Mouse (Mus musculus) liver, embryonic 11.5 days (tissue): Measurements from ENCODE around the gene Ppard. TPM values are rescaled to one million over a fixed set of nuclear protein-coding genes. Genes with fewer than 3 reads are reported as not detected.

Source experiments
- ATAC-seq: fragments of 200-750 bp; cut with Nextera tagmentation; replicated peaks from 2 replicates; pipeline ENCODE4 v1.8.0; 2017; ENCODE audit warnings: moderate number of reproducible peaks, mild to moderate bottlenecking, moderate TSS enrichment, moderate library complexity; ENCODE audit not compliant: low FRiP score
- DNase-seq: peaks from one replicate; pipeline ENCODE4 v3.0.0-alpha.2; 2017; ENCODE audit warnings: low spot score
- H3K27ac ChIP-seq: fragments of 300-500 bp; sonication (generic); 2 replicates; pipeline ENCODE4 v1.5.1; 2014; ENCODE audit warnings: mild to moderate bottlenecking, low read depth, low read length, control low read depth
- H3K27me3 ChIP-seq: fragments of 300-500 bp; sonication (generic); replicated peaks from 2 replicates; pipeline ENCODE4 v1.6.1; 2014; ENCODE audit warnings: low read length, mixed read lengths; ENCODE audit not compliant: control insufficient read depth, insufficient read depth
- H3K36me3 ChIP-seq: fragments of 300-500 bp; sonication (generic); 2 replicates; pipeline ENCODE4 v1.6.1; 2014; ENCODE audit warnings: mild to moderate bottlenecking, low read length, moderate library complexity, mixed read lengths; ENCODE audit not compliant: control insufficient read depth, insufficient read depth
- H3K4me1 ChIP-seq: fragments of 300-500 bp; sonication (generic); replicated peaks from 2 replicates; pipeline ENCODE4 v1.6.1; 2014; ENCODE audit warnings: low read length, mixed read lengths; ENCODE audit not compliant: control insufficient read depth, insufficient read depth
- H3K4me2 ChIP-seq: fragments of 300-500 bp; sonication (generic); 2 replicates; pipeline ENCODE4 v1.6.1; 2014; ENCODE audit warnings: mild to moderate bottlenecking, control low read depth, moderate library complexity
- H3K4me3 ChIP-seq: fragments of 300-500 bp; sonication (generic); 2 replicates; pipeline ENCODE4 v1.5.1; 2014; ENCODE audit warnings: low read depth, low read length, control low read depth
- H3K9ac ChIP-seq: fragments of 300-500 bp; sonication (generic); 2 replicates; pipeline ENCODE4 v1.6.1; 2014; ENCODE audit warnings: low read depth, low read length, control low read depth
- H3K9me3 ChIP-seq: fragments of 300-500 bp; sonication (generic); 2 replicates; pipeline ENCODE4 v1.6.1; 2016; ENCODE audit warnings: low read length, inconsistent platforms, mixed read lengths; ENCODE audit not compliant: control insufficient read depth
- WGBS: fragments of 180-500 bp; shearing (Covaris S2); extraction: QIAGEN DNeasy Blood & Tissue Kit; methylation state at CpG from one replicate; pipeline ENCODE4 v1.1.7; 2014; 5-methylcytosine and 5-hydroxymethylcytosine counted together
- polyA plus RNA-seq: library from polyadenylated mRNA; unstranded; fragments of >200 nt; fragmentation: Nextera tagmentation; extraction: Ambion mirVana; gene quantifications from 2 replicates; pipeline ENCODE4 v1.2.1, GENCODE M21; 2014

Gene Ppard
- polyA plus RNA-seq, 1 experiment from 2014 or later, result 2.3 TPM

DNA sequence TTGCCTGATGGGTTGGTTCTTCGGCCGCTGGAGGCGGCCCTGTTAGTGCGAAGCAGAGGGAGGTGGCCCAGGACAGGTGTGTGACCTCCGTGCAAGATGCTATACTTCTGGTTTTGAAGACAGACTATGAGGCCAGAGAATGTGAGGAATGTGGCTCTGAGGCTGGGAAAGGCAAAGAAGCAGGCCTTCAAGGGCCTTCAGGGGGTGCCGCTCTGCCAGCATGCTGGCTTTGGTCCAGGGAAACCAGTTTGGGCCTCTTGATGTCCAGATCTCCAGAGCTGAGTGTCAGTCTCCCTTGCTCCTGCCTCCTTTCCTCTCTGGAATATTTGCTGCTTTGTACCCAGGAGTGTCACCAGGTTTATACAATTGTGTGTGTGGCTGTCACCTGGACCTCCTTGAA, 9.8 kb downstream of the Ppard start:
- 84% methylated on average over 6 of the region's 6 CpGs for whole genome bisulfite sequencing
- no peak for ATAC-seq

DNA sequence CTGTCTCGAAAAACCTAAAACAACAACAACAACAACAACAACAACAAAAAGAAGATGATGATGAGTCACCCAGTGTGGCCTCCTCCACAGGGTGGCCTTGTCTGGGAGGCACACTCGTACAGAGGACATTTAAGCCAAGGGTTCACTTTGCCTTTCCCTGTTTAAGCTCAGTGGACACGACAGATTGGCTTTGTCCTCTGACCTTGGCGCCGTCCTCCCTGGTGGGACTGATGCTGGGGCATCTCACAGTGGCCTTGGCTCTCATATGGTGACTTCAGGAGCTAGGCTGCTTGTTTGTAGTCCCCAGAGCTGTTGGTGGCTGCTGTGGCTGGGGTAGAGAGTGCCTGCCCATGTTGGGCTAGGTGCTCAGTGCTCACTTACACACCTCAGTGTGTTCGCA, 11.7 kb downstream of the Ppard start:
- Histone ChIP-seq H3K4me3 (no peak overlapping the region), H3K27me3 (no peaks in the 10 kb centered on the region), H3K36me3 (peaks cover 6% of the 10 kb centered on the region), H3K9ac (no peak overlapping the region), H3K9me3 (no peaks in the 10 kb centered on the region), H3K4me2 (no peak overlapping the region), H3K4me1 (peaks cover 34% of the 10 kb centered on the region), H3K27ac (no peak overlapping the region)
- DNase-seq, result no peak
- ATAC-seq, result no peak
- WGBS, result 83% methylated on average over 6 of the region's 6 CpGs

More for the DNA sequence above, 9.8 kb downstream of the Ppard start:
- Histone ChIP-seq H3K27me3 (no peaks in the 10 kb centered on the region), H3K36me3 (peaks cover 10% of the 10 kb centered on the region), H3K27ac (no peak overlapping the region), H3K4me2 (no peak overlapping the region), H3K9ac (no peak overlapping the region), H3K9me3 (no peaks in the 10 kb centered on the region), H3K4me3 (no peak overlapping the region), H3K4me1 (peaks cover 38% of the 10 kb centered on the region)
- no peak for DNase-seq

DNA sequence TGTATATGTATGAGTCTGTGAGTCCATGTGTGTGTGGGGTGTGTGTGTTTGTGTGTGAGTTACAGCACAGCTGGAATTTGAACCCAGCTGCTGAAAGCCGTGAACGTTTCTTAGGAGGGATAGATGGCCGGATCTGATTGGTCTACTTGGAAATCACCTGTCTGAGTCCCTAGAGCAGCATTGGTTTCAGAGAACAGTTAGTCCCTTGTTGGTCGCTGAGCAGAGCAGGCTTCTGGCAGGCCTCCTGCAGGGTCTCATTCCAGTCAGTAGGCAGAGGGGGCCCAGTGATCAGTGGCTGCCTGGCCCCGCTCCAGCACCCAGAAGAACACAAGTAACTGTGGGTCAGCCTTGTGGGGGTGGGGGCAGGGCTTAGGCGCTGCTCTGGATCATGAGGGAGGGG, 12.2 kb downstream of the Ppard start:
- H3K27ac ChIP-seq, result no peak overlapping the region
- no peak for ATAC-seq
- no peak overlapping the region for H3K4me3 ChIP-seq
- H3K9ac ChIP-seq, result no peak overlapping the region
- WGBS, result 68% methylated on average over 6 of the region's 6 CpGs
- DNase-seq, result no peak
- H3K9me3 ChIP-seq, result no peaks in the 10 kb centered on the region
- no peaks in the 10 kb centered on the region for H3K27me3 ChIP-seq
- H3K4me1 ChIP-seq, result peaks cover 34% of the 10 kb centered on the region
- no peak overlapping the region for H3K4me2 ChIP-seq
- peaks cover 3% of the 10 kb centered on the region for H3K36me3 ChIP-seq

DNA sequence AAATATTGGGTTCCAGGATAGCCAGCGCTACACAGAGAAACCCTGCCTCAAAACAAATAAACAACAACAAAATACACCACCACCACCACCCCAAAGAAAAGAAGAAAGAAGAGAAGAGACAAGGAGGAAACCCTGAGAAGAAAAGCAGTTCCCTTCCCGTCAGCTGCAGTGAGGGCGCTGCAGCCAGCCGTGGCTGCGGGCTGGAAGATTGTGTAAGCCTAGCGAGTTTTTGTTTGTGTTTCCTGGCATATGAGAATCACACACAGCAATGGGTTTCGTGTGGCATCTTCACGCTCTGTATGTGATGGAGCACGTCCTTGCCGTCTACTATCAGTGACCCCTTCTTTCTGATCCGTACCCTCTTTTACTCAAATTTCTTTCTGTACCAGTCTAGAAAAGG, 14.1 kb downstream of the Ppard start:
- Histone ChIP-seq H3K9me3 (no peaks in the 10 kb centered on the region), H3K4me3 (no peak overlapping the region), H3K27ac (no peak overlapping the region), H3K4me1 (peaks cover 31% of the 10 kb centered on the region), H3K36me3 (no peaks in the 10 kb centered on the region), H3K4me2 (no peak overlapping the region), H3K9ac (no peak overlapping the region), H3K27me3 (no peaks in the 10 kb centered on the region)
- DNase-seq (no peak), ATAC-seq (no peak)
- WGBS, result 64% methylated on average over 11 of the region's 11 CpGs

DNA sequence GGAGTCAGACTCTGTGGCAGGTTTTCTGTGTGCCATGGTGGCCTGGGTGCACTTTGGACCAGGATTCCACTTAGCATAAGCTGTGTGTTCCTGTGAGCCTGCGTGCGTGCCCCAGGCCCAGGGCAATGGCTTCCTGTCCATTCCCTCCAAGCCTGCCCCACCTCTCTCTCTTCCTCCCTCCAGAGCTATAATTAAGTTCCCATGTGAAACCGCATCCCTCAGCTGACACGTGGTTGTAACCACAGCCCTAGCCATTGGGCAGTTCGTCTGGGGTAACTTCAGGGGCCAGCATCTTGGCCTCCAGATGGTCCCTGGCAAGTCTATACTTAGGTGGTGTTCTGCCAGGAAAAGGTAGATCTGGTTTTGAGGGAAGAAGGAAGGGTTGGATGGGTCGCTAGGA, 15.1 kb downstream of the Ppard start:
- Histone ChIP-seq H3K27ac (no peak overlapping the region), H3K9me3 (no peaks in the 10 kb centered on the region), H3K4me2 (0 out of 2 replicates have a peak overlapping the region, but pooled peaks have one; percentile 6), H3K27me3 (no peaks in the 10 kb centered on the region), H3K4me3 (no peak overlapping the region), H3K9ac (no peak overlapping the region), H3K36me3 (no peaks in the 10 kb centered on the region), H3K4me1 (peaks cover 39% of the 10 kb centered on the region)
- ATAC-seq (peak; percentile 25), DNase-seq (no peak)
- WGBS, result 47% methylated on average over 6 of the region's 6 CpGs

DNA sequence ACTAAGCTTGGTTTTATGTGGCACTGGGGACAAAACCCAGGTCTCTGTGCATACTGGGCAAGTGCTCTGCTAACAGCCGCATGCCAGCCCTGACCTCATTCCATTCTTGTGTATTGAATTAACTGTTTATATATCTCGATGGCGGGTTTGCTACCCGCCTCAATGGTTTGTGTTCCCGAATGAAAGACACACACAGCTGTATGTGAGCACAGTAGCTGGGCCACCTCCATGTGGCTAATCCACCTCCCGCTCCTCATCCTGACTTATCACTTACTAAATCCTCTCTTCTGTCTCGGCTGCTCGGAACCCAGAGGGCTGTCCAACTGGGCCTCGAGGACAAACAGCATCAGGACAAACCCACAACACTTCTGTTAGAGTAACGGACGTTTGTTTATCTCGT, 16.6 kb downstream of the Ppard start:
- no peak overlapping the region for H3K9ac ChIP-seq
- H3K4me1 ChIP-seq, result peaks cover 39% of the 10 kb centered on the region
- H3K27ac ChIP-seq, result no peak overlapping the region
- H3K4me2 ChIP-seq, result no peak overlapping the region
- no peak for ATAC-seq
- H3K9me3 ChIP-seq, result no peaks in the 10 kb centered on the region
- 51% methylated on average over 12 of the region's 12 CpGs for WGBS
- no peak for DNase-seq
- no peaks in the 10 kb centered on the region for H3K36me3 ChIP-seq
- no peak overlapping the region for H3K4me3 ChIP-seq
- no peaks in the 10 kb centered on the region for H3K27me3 ChIP-seq

DNA sequence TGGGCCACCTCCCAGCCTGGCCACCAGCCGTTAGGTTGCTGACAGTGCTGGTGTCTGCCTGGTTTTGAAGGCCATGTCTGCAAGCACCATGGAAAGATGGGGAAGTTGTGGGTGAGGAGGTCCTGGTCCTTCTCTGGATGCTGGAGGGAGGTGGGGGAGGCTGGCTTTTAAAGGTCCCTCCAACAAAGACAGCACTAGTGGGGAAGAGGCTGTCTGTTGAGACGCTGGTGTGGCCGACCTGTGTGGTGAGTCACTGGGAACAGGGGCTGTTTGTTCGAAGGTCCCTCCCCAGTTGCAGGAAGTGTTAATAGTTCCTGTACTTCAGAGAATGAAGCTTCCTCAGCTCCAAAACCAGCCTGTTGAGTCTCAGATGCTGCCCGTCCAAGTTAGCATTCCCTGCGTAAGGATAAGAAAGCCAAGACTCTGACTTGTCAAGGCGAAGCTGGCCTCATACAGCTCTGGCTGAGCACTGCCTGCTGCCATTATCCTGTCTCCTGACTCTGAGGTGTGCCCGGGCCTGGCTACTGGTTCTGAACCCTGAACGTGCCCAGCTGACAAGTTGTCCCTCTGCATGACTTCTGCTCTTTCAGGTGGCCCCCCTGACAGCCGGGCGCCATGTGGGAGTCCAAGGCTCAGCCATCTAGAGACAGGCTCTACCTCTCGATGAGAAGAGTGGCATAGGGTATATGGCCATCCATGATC, 19.2 kb downstream of the Ppard start:
- 0 out of 2 replicates have a peak overlapping the region, but pooled peaks have one; percentile 8 for H3K27ac ChIP-seq
- no peaks in the 10 kb centered on the region for H3K36me3 ChIP-seq
- H3K9me3 ChIP-seq, result no peaks in the 10 kb centered on the region
- no peak for DNase-seq
- no peak overlapping the region for H3K4me3 ChIP-seq
- H3K4me1 ChIP-seq, result peaks cover 45% of the 10 kb centered on the region
- no peak for ATAC-seq
- 67% methylated on average over 12 of the region's 12 CpGs for WGBS
- H3K27me3 ChIP-seq, result no peaks in the 10 kb centered on the region
- no peak overlapping the region for H3K9ac ChIP-seq
- H3K4me2 ChIP-seq, result no peak overlapping the region

DNA sequence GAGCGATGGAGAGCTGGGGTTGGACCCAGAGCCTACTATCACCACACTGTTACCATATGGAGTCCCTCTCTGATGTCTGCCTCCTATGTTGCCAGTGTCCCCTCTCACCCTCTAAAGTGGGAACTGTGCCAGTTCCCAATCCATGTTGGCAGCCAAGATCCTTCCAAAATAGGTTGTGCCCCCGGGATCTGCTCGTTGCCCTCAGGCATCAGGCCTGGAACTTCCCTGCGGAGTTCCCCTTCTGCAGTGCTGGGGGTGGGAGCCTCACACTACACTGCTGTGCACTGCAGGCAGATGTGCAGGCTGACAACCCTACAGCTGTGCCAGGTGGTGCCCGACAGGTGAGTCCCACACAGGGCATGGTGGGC, 19.8 kb downstream of the Ppard start:
- H3K4me1 ChIP-seq, result peaks cover 46% of the 10 kb centered on the region
- 81% methylated on average over 5 of the region's 5 CpGs for WGBS
- no peaks in the 10 kb centered on the region for H3K9me3 ChIP-seq
- no peaks in the 10 kb centered on the region for H3K36me3 ChIP-seq
- H3K27me3 ChIP-seq, result no peaks in the 10 kb centered on the region
- H3K4me2 ChIP-seq, result no peak overlapping the region
- H3K4me3 ChIP-seq, result no peak overlapping the region
- DNase-seq (no peak), ATAC-seq (no peak)
- no peak overlapping the region for H3K27ac ChIP-seq
- H3K9ac ChIP-seq, result no peak overlapping the region

DNA sequence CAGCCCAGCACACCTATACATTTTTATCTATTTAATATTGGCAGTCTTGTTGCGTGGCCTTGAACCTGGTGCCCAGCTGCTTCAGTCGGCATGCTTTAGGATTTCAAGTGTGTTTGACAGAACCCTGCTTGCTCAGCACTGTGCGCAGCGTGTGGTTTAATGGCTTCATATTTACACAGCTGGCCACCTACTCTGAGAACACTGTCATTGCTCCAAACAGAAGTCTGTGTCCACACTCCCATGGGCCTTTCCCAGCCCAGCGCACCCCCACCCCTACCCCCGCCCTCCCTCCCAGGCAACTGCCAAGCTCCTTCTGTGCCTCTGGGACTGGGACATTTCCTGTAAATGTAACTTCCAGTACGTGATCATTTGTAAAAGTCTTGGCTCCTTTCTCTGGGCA, 20.7 kb downstream of the Ppard start:
- Histone ChIP-seq H3K4me1 (peaks cover 45% of the 10 kb centered on the region), H3K9ac (no peak overlapping the region), H3K27ac (no peak overlapping the region), H3K4me3 (no peak overlapping the region), H3K9me3 (no peaks in the 10 kb centered on the region), H3K36me3 (no peaks in the 10 kb centered on the region), H3K4me2 (no peak overlapping the region), H3K27me3 (no peaks in the 10 kb centered on the region)
- WGBS, result 77% methylated on average over 7 of the region's 7 CpGs
- DNase-seq (no peak), ATAC-seq (no peak)
